Mouse (Mus musculus) adrenal gland, postnatal 4 days (tissue): ENCODE measurements at regions not wholly inside any gene's neighbourhood (a gene's known extent, or its start where the extent isn't known, plus 50 kb on each side); places are given as distances from the start of the nearest gene placed in this dataset.

ENCODE experiments used
- DNase-seq, 2 experiments: peaks; one replicate each; pipeline ENCODE4 v3.0.0; 2021 to 2022; ENCODE audit warnings: low spot score in 2 of 2, mixed read lengths in 2 of 2

- DNase-seq = no peak
Measured at GRCm38 (mm10) chr7:72590351-72591115, 284.1 kb upstream of the Mctp2 start.

GRCm38 (mm10) chr7:72592110-72592509 is 285.7 kb upstream of the Mctp2 start:
- no peak for DNase-seq

GRCm38 (mm10) chr7:72592649-72593048 is 286.2 kb upstream of the Mctp2 start:
- no peak for DNase-seq

- no peak for DNase-seq
Measured at GRCm38 (mm10) chr7:72593259-72593658, 286.9 kb upstream of the Mctp2 start.

GRCm38 (mm10) chr7:72594741-72595140 is 288.3 kb upstream of the Mctp2 start:
- no peak for DNase-seq

DNA sequence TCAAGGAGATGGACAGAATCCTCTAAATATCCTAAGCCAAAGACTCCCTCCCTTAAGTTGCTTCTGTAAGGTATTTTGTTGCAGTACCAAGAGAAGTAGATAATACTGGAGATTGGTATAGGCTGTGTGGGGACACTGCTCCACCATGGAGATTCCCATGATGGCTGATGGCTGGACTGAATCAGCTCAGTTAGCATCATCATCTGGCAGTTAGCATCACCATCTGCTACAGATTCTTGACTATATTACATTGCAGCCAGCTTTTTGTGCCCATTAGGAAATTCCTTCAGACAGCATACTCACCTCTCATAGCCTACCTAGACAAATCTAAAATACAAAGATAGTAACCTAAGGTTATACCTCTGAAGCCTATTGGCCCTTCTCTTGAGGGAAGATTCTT is 290.6 kb upstream of the Mctp2 start:
- no peak for DNase-seq

GRCm38 (mm10) chr7:72601933-72602332 is 295.5 kb upstream of the Mctp2 start:
- DNase-seq = no peak

DNA sequence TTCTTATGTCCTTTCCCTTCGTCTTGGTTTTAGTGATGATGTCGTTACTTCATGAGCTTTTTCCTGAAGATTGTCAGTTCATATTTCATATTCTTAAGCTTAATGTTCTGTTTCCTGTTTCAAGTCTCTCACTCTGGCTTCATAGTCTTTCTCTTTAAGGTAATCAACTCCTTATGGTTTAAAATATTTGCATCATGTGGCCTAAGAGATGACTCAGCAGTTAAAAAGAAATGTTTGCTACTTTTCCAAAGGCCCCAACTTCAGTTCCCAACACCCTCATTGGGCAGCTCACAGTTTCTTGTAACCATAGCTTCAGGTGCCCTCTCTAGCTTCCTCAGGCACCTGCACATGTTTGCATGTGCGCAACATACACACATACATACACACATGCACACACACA is 303.4 kb upstream of the Mctp2 start:
- DNase-seq = no peak

- no peak for DNase-seq
Measured at GRCm38 (mm10) chr7:72615232-72615631, 308.8 kb upstream of the Mctp2 start.

- DNase-seq = no peak
Measured at GRCm38 (mm10) chr7:72627369-72627768, 321.0 kb upstream of the Mctp2 start.

DNA sequence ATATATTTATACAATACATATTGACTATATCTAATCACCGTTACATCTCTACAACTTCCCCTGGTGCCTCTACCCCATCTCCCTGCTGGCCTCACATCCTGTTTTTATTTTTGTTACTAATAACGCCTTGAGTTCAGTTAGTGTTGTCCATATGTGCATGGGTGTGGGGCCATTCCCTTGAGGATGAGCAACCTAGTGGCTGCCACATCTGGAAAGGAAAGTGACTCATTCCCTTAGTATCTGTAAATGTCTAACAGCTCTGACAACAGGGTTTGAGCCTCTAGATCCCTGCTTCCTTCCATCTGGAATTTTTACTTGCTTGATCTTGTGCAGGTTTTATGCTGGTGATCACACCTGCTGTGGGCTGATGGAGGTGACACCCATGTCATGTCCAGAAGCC is 333.2 kb upstream of the Mctp2 start:
- no peak for DNase-seq

GRCm38 (mm10) chr7:72675018-72675417 is 368.6 kb upstream of the Mctp2 start:
- no peak for DNase-seq

- no peak for DNase-seq
Measured at GRCm38 (mm10) chr7:72685803-72686202, 379.4 kb upstream of the Mctp2 start.

GRCm38 (mm10) chr7:72687356-72687755 is 380.9 kb upstream of the Mctp2 start:
- no peak for DNase-seq

DNA sequence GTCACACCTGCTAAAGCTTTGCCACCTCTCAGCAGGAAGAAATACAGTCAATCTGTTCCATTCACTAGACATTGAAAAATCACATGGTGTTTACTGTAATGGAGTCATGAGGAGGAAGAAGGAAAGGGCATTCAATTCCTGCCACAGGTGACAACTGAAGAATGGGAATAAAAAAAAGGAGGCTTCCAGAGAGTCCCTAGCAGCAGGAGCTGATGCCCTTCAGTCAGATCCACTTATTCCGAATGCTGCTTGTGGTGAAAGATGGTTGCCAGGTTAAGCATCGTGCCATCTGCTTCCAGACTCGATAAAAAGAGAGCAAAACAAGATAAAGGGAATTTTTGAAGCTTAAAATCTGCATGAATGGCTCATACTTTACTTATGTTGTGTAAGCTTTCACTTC is 385.0 kb upstream of the Mctp2 start:
- DNase-seq = no peak

- no peak for DNase-seq
Measured at GRCm38 (mm10) chr7:72691859-72692258, 385.5 kb upstream of the Mctp2 start.

DNA sequence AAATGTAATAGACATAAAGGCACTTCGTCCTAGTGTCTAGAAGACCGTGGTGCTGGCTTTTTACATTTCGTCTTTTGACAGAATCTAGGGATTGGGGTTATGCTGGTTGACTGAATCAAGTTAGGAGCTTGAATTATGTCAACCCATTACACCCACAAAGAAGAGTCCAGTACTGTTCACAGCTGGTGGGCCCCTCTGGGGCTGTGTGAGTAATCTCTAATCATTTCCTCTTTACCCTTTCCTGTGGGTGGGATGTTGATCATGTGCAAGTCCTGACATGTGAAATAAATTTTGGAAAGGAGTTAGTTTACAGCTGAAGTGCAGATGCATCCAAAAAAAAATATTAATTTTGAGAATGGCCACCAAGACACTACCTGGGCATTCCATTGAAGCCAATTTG is 390.3 kb upstream of the Mctp2 start:
- DNase-seq = no peak

- no peak for DNase-seq
Measured at GRCm38 (mm10) chr7:72703652-72704341, 397.4 kb upstream of the Mctp2 start.

- no peak for DNase-seq
Measured at GRCm38 (mm10) chr7:72711193-72712131, 405.1 kb upstream of the Mctp2 start.

GRCm38 (mm10) chr7:72715401-72715800 is 409.0 kb upstream of the Mctp2 start:
- DNase-seq = no peak

GRCm38 (mm10) chr7:72716051-72716450 is 409.6 kb upstream of the Mctp2 start:
- no peak for DNase-seq
